Mouse (Mus musculus) bone marrow, adult 2 months (tissue): ENCODE data around the gene Cdk18.

Experiments
- CTCF ChIP-seq: fragments of 200-500 bp; IDR thresholded peaks from 2 replicates; pipeline ENCODE4 v1.5.1; 2011; ENCODE audit warnings: low read length, control low read depth; ENCODE audit not compliant: control insufficient read depth, insufficient read depth
- POLR2A ChIP-seq: fragments of 200-500 bp; IDR thresholded peaks from 2 replicates; pipeline ENCODE4 v1.6.1; 2011; ENCODE audit warnings: low read depth, mild to moderate bottlenecking, control low read depth, low read length, borderline replicate concordance; ENCODE audit not compliant: control insufficient read depth

DNA sequence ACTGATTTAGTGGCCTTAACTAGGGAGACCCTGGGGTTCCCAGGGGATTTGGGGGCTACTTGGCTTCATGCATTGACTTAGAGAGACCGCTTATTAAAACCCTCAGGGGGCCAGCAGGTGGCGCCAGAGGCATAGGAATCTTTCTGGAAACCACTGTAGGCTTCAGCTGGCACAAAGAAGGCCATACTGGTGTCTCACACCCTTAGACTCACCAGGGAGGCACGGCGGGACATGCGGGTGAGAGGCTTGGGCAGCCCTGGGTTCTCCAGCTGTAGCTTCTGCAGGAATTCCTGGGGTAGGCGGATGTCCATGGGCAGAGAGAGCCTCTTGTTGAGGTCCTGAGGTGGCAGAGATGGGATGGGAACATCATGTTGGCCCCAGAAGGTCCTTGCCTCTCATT is 18.2 kb downstream of the Cdk18 start:
- no peak for TF ChIP-seq POLR2A
- peak; percentile 66 for TF ChIP-seq CTCF
